Mouse (Mus musculus) liver, embryonic 18 days (tissue): ENCODE measurements around the gene Trim23. TPM values are rescaled to one million over a fixed set of nuclear protein-coding genes. Genes with fewer than 3 reads are reported as not detected.

Source experiments
- polyA plus RNA-seq: library from polyadenylated mRNA; depleted of rRNA; stranded (reverse); fragments of >200 nt; gene quantifications from 2 replicates; pipeline ENCODE4 v1.2.3, GENCODE M21; 2012; rRNA removed

Trim23 gene
- 4.8 and 4.9 TPM in 2 replicates for polyA plus RNA-seq

DNA sequence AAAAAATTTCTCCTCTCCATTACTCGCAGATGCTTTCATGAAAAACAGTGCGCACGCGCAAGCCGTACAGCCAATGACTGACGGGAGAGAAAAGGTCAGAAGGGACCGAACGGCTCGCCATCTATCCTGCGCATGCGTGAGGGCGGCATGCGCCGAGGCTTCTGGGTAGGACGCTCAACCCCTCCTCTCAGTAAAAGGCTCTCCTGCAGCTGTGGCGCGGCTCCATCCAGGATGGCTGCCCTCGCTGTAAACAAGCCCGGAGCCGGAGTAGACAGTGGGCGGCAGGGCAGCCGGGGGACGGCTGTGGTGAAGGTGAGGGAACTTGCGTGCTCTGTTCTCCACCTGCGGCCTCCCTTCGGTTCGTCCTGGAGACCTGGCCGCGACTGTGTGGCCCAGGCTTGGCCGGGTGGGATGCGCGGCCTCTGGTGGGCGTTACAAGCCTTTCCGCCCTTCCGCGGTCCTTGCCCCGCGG is at the start of gene Trim23:
Gene Trim23 (plus strand): TSS at position 148 of the 472 bp plus-strand sequence.

DNA sequence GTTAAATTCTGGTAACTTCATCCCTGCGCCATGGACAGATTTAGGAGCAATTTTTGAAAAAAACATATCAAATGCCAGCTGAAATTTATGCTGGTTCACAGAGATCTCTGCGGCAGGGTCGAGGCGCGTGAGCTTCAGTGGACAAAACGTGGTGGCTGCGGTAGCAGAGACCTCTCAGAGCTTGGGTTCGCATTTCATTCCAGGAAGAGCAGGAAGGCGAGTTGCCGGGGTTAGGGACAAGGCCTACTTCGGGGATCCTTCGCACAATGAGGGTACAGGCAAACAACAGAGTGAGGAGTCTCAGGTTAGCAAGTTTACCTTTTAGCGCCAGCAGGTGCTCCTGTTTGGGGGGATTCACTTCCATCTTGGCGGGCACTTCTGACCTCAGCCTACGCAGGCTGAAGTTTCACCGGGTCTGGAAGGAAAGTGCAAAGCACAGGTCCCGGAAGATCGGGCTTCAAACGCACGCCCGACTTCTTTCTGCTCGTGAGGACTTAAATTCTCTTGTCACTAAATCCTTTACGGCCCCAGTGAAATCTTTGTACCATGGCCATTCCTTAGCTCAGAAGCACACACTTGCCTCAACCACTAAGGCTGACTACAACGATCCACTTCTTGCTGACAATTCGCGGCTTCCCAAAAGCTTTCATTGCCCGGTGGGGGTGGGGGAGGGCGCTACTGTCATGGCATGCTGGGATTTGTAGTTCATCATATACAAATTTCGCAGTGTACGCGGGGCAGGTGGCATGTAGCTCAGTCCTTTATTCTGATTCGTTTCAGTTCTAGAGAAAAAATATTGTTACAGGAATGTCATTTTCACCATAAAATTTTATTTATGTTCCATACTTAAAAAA is 574 bp upstream of the Trim23 start, which contains the start of gene Trappc13:
Gene Trappc13 (minus strand): TSS at position 674 of the 854 bp plus-strand sequence.

DNA sequence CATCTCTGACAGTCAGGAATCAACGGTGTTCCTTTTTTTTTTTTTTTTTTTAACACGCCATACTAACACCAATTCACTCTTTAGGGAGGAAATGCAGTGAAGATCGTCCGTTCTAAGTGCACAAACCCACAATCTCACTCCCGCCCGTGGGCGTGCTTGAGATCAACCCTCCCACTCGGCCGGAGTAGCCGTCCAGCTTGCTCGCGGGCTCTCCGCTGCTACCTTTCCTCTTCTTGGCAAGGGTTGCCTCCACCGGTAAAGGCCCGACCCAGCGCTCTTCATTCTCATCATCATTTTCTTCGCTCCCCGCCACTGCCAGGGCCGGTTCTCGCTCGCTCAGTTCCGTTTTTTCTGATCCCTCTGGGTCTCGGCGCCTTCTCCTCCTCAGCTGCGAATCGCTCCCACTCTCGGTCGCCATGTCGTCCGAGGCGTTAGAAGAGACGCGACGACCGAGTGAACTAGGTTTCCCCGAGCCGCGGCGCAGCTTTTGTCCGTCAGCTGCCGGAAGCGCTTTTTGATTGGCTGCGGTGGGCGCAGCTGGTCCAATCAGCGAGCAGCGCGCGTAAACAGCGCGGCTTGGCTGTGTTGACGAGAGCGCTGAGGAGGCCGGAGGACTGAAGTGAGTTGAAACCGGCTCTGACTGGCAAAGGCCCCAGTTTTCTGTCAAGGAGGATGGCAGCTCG is 49.9 kb downstream of the Trim23 start, which contains the start of the genes Cenpk and Ppwd1:
Gene Cenpk (plus strand): TSS at position 228 of the 683 bp plus-strand sequence.
Gene Ppwd1 (minus strand): TSS at position 460 of the 683 bp plus-strand sequence.

Other genes starting within 250 kb of the Trim23 start
- gene Nln, start 69.2 kb upstream of the Trim23 start, polyA plus RNA-seq, result 12.1 and 12.2 TPM in 2 replicates
- gene Sgtb, start 69.1 kb upstream of the Trim23 start, polyA plus RNA-seq, result 0.63 and 0.76 TPM in 2 replicates
- 8.9 and 9.1 TPM in 2 replicates for gene Trappc13, start 328 bp upstream of the Trim23 start, polyA plus RNA-seq
- gene Cenpk, start 49.8 kb downstream of the Trim23 start, polyA plus RNA-seq, result 16.6 and 17.3 TPM in 2 replicates
- gene Ppwd1, start 50.0 kb downstream of the Trim23 start, polyA plus RNA-seq, result 4.9 and 5.0 TPM in 2 replicates
- gene Adamts6, start 109.0 kb downstream of the Trim23 start, polyA plus RNA-seq, result 2.0 and 2.2 TPM in 2 replicates